Mouse (Mus musculus) megakaryocyte progenitor cell, adult 5-6 weeks (primary cell): ENCODE measurements around the gene Phactr3. TPM values are rescaled to one million over a fixed set of nuclear protein-coding genes. Genes with fewer than 3 reads are reported as not detected.
A peak's percentile ranks its signal among the peaks of the same experiment; 100 is the strongest.

ENCODE experiments used
- ATAC-seq: replicated peaks from 2 replicates; pipeline ENCODE4 v1.8.0; 2016; ENCODE audit warnings: mild to moderate bottlenecking, moderate TSS enrichment, inconsistent platforms; ENCODE audit not compliant: poor library complexity
- total RNA-seq, 2 experiments: library from RNA; stranded (forward) in 1 of 2; stranded (reverse) in 1 of 2; fragments of 157-497, 149-512 nt in 1 of 2; fragments of 200-1000 nt in 1 of 2; gene quantifications; 2 replicates each; pipeline versions ENCODE4 v1.2.3 to v1.2.4; 2015 to 2017

Phactr3 gene
- total RNA-seq, 2 experiments from 2014 or later, result 0.05 TPM; not detected in 1

- no peak for ATAC-seq
These were observed 13.0 kb downstream of the Phactr3 start for GRCm38 (mm10) chr2:178131606-178132365.

GRCm38 (mm10) chr2:178135713-178136112 lies 16.9 kb downstream of the Phactr3 start:
- ATAC-seq, result no peak

GRCm38 (mm10) chr2:178137518-178137917 lies 18.7 kb downstream of the Phactr3 start:
- peak; percentile 87 for ATAC-seq

GRCm38 (mm10) chr2:178141489-178141922 lies 22.7 kb downstream of the Phactr3 start:
- ATAC-seq, result no peak

- no peak for ATAC-seq
These were observed 23.7 kb downstream of the Phactr3 start for GRCm38 (mm10) chr2:178142291-178143023.

GRCm38 (mm10) chr2:178143024-178143415 lies 24.2 kb downstream of the Phactr3 start:
- no peak for ATAC-seq

GRCm38 (mm10) chr2:178143898-178144297 lies 25.1 kb downstream of the Phactr3 start:
- no peak for ATAC-seq

- ATAC-seq, result no peak
These were observed 30.5 kb downstream of the Phactr3 start for GRCm38 (mm10) chr2:178149312-178149711.

GRCm38 (mm10) chr2:178150697-178151096 lies 31.9 kb downstream of the Phactr3 start:
- ATAC-seq, result no peak

- ATAC-seq, result no peak
These were observed 34.8 kb downstream of the Phactr3 start for GRCm38 (mm10) chr2:178153601-178154000.

- ATAC-seq, result no peak
These were observed 35.4 kb downstream of the Phactr3 start for GRCm38 (mm10) chr2:178154129-178154528.

- ATAC-seq, result no peak
These were observed 35.8 kb downstream of the Phactr3 start for GRCm38 (mm10) chr2:178154576-178154975.

GRCm38 (mm10) chr2:178155176-178155916 lies 36.6 kb downstream of the Phactr3 start:
- no peak for ATAC-seq

GRCm38 (mm10) chr2:178155917-178156282 lies 37.1 kb downstream of the Phactr3 start:
- ATAC-seq, result no peak

- ATAC-seq, result no peak
These were observed 40.2 kb downstream of the Phactr3 start for GRCm38 (mm10) chr2:178158936-178159335.

GRCm38 (mm10) chr2:178163981-178164380 lies 45.2 kb downstream of the Phactr3 start:
- ATAC-seq, result no peak

- no peak for ATAC-seq
These were observed 47.2 kb downstream of the Phactr3 start for GRCm38 (mm10) chr2:178165943-178166342.

- no peak for ATAC-seq
These were observed 51.2 kb downstream of the Phactr3 start for GRCm38 (mm10) chr2:178169983-178170382.

- no peak for ATAC-seq
These were observed 55.2 kb downstream of the Phactr3 start for GRCm38 (mm10) chr2:178173951-178174350.

- no peak for ATAC-seq
These were observed 56.6 kb downstream of the Phactr3 start for GRCm38 (mm10) chr2:178175286-178175931.

- no peak for ATAC-seq
These were observed 65.5 kb downstream of the Phactr3 start for GRCm38 (mm10) chr2:178184251-178184650.
